Mouse (Mus musculus): ENCODE results near the gene Gm28044. TPM values are rescaled to one million over a fixed set of nuclear protein-coding genes. Genes with fewer than 3 reads are reported as not detected.
"Not testable (repeated sequence)": the region's sequence is repeated elsewhere in the genome, so short reads cannot be mapped to it uniquely, and the experiment has no call there.

The Gm28044 gene
- polyA plus RNA-seq, 1 experiment from 2014 or later: 0.28 TPM

DNA sequence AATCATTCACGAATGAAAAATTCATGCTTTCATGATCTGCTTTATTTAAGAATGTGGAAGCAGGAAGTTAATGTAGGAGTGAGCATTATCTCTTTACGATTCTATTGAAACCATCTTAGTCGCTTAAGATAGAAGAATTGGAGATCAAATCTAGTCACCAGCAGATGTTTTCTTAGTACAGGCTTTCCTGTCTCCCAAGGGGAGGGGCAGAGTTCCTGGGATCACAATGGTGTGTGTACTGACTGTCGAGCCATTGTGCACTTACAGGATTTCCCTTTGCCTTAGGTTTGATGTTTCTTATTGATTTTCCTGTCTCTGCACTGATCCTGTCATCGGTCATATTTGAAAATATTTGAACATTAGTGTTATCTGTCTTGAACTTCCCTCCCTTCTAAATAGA lies 53.6 kb downstream of the Gm28044 start:
- peak overlapping the region; percentile 79 for H3K4me3 ChIP-seq (replicated peaks; ENCODE audit: low read length)
- H3K36me3 ChIP-seq (ENCODE audit: control insufficient read depth, insufficient read depth, low read length): no peaks in the 10 kb centered on the region
- no peaks in the 10 kb centered on the region for H3K27me3 ChIP-seq (ENCODE audit: control insufficient read depth, insufficient read depth, low read length)
- H3K9me3 ChIP-seq (replicated peaks; ENCODE audit: control insufficient read depth, low read length): no peaks in the 10 kb centered on the region; the same call in 1 of the 2 replicates
- 0 out of 2 replicates have a peak, but pooled peaks cover 3% of the 10 kb centered on the region for H3K4me1 ChIP-seq (ENCODE audit: control insufficient read depth, insufficient read depth, low read length)
- peak overlapping the region; percentile 65 for H3K4me2 ChIP-seq (ENCODE audit: low read depth, low read length)
- peak overlapping the region; percentile 58; the same call in 1 of the 2 replicates for H3K9ac ChIP-seq (ENCODE audit: low read length)
- WGBS: 22% methylated on average over 5 of the region's 5 CpGs
- no peak overlapping the region for H3K27ac ChIP-seq (ENCODE audit: low read length)
- ATAC-seq (ENCODE audit: insufficient read depth, low FRiP score): peak; percentile 62; the same call in 1 of the 2 replicates

DNA sequence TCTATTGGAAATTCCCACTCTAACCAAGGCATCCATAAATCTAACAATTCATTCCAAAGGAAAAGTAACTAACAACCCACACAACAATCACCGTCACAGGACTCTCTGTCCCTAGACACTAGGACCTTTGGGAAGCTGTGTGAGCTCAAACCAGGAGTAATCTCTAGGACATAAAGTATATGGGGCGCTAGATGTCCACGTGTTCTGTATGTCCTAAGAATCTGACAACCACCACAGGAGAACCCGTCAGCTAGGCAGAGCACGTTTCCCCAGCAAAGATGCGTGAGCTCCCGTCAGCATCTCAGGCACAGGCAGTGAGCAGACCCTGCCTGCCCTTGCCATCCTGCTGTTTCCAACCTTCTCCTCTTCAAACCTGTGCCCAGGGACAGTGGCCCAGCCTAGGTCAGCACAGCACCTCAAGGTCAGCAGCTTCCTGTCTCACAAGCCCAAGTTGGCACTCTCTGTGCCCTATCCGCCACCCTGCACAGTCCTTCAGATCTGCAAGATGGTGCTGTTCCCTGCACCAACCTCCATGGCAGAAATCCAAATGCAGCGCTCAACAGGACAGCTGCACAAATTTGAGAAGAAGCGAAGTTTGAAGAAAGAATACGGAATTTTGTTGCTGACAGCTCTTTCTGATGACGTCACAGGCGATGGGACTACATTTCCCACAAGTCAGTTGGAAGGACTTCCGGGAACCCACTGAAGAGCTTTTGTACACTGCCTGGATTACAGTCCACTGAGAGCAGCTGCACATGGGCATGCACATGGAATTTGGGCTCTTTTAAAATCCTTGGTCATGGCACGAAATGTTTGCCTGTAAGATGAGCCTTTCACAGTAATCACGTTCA lies 54.3 kb downstream of the Gm28044 start, which contains the start of gene Zfp457:
Gene Zfp457 (minus strand): TSS at position 664 of the 851 bp plus-strand sequence.
- Histone ChIP-seq H3K9ac (ENCODE audit: low read length) (peak within 1 kb of the TSS; percentile 83), H3K9me3 (replicated peaks; ENCODE audit: control insufficient read depth, low read length) (no peaks in the 10 kb centered on the region; the same call in 1 of the 2 replicates), H3K27ac (ENCODE audit: low read length) (no peak within 1 kb of the TSS; the same call in 1 of the 2 replicates), H3K36me3 (ENCODE audit: control insufficient read depth, insufficient read depth, low read length) (no peaks in the 10 kb centered on the region), H3K4me1 (ENCODE audit: control insufficient read depth, insufficient read depth, low read length) (0 out of 2 replicates have a peak, but pooled peaks cover 3% of the 10 kb centered on the region), H3K4me2 (ENCODE audit: low read depth, low read length) (peak within 1 kb of the TSS; percentile 65), H3K4me3 (replicated peaks; ENCODE audit: low read length) (peak within 1 kb of the TSS; percentile 79), H3K27me3 (ENCODE audit: control insufficient read depth, insufficient read depth, low read length) (no peaks in the 10 kb centered on the region)
- ATAC-seq (ENCODE audit: insufficient read depth, low FRiP score): peak; percentile 98
- 8% methylated on average over 16 of the region's 16 CpGs for WGBS

DNA sequence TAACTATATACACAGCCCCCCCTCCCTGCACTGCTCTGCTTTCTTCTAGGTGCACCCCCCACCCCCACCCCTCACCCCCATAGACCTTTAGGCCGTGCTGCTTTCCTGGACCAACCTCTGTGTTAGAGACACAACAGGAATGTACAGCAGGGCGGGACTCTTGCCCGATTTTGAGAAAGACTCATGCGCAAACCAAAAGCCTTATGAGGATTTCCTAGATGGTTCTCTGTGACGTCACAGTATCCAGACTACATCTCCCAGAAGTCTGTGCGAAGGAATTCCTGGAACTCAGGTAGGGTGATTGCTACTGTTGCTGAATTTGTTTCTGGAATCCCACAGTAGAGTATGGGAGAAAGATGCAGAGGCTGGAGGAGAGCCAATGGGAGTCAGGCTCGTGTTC lies 82.0 kb downstream of the Gm28044 start, which contains the start of gene Zfp458:
Gene Zfp458 (minus strand): TSS at position 153 of the 400 bp plus-strand sequence.
- no peaks in the 10 kb centered on the region for H3K9me3 ChIP-seq (replicated peaks; ENCODE audit: control insufficient read depth, low read length)
- H3K36me3 ChIP-seq (ENCODE audit: control insufficient read depth, insufficient read depth, low read length): no peaks in the 10 kb centered on the region
- ATAC-seq (ENCODE audit: insufficient read depth, low FRiP score): peak; percentile 53; the same call in 1 of the 2 replicates
- H3K27ac ChIP-seq (ENCODE audit: low read length): no peak within 1 kb of the TSS
- H3K4me1 ChIP-seq (ENCODE audit: control insufficient read depth, insufficient read depth, low read length): no peaks in the 10 kb centered on the region
- no peak within 1 kb of the TSS for H3K4me3 ChIP-seq (replicated peaks; ENCODE audit: low read length)
- H3K27me3 ChIP-seq (ENCODE audit: control insufficient read depth, insufficient read depth, low read length): no peaks in the 10 kb centered on the region
- 0 out of 2 replicates have a peak within 1 kb of the TSS, but pooled peaks have one; percentile 15 for H3K4me2 ChIP-seq (ENCODE audit: low read depth, low read length)
- WGBS: 34% methylated on average over 7 of the region's 7 CpGs
- no peak within 1 kb of the TSS for H3K9ac ChIP-seq (ENCODE audit: low read length)

DNA sequence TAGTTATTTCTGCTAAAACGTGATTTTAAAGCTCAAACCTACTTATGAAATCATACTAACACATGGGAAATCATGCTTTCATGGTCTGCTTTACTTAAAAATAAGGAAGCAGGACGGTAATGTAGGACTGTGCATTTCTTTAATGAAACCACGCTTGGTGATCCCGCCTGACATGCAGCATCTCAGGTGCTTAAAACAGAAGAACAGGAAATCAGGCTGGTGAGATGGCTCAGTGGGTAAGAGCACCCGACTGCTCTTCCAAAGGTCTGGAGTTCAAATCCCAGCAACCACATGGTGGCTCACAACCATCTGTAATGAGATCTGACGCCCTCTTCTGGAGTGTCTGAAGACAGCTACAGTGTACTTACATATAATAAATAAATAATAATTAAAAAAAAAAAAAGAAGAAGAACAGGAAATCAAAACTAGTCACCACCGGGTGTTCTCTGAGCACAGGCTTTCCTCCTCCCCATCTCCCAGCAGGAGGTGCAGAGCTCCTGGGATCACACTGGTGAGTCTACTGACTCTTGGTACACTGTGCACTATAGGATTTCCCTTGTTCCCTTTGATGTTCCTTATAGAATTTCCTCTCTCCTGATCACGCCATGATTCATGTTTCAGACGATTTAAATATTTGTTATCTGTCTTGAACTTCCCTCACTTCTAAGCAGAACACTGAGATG lies 90.8 kb downstream of the Gm28044 start:
- 46% methylated on average over 8 of the region's 9 CpGs for WGBS
- not testable (repeated sequence) for H3K27ac ChIP-seq (ENCODE audit: low read length)

DNA sequence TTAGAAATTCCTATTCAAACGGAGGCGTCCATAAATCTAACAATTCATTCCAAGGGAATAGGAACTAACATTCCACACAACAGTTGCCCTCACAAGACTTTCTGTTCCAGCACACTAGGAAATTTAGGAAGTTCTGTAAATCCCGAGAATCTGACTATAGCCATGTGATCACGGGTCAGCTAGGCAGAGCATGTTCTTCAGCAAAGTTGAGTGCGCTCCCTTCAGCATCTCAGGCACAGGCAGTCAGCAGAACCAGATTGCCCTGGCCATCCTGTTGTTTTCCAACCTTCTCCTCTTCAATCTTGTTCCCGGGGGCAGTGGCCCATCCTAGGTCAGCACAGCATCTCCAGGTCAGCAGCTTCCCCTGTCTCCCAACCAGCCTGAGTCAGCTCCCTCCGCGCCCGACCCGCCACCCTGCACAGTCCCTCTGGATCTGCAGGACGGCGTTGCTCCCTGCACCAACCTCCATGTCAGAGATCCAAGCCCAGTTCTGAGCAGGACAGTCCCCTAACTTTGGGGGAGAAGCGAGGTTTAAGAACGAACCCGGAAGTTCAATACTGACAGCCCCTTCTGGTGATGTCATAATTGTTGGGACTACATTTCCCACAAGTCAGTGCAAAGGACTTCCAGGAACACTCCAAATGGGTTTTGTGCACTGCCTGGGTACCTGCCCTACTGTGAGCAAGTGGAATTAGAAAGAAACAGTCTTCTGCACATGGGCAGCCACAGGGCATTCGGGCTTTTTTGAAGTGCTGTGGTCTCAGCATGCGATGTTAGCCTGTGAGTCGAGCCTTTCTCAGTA lies 91.6 kb downstream of the Gm28044 start:
- H3K4me3 ChIP-seq (replicated peaks; ENCODE audit: low read length): peak overlapping the region; percentile 80
- H3K4me2 ChIP-seq (ENCODE audit: low read depth, low read length): peak overlapping the region; percentile 66
- no peaks in the 10 kb centered on the region for H3K4me1 ChIP-seq (ENCODE audit: control insufficient read depth, insufficient read depth, low read length)
- 5% methylated on average over 18 of the region's 18 CpGs for WGBS
- no peaks in the 10 kb centered on the region for H3K9me3 ChIP-seq (replicated peaks; ENCODE audit: control insufficient read depth, low read length)
- ATAC-seq (ENCODE audit: insufficient read depth, low FRiP score): peak; percentile 96
- no peak overlapping the region for H3K27ac ChIP-seq (ENCODE audit: low read length)
- peak overlapping the region; percentile 76 for H3K9ac ChIP-seq (ENCODE audit: low read length)
- no peaks in the 10 kb centered on the region for H3K36me3 ChIP-seq (ENCODE audit: control insufficient read depth, insufficient read depth, low read length)
- H3K27me3 ChIP-seq (ENCODE audit: control insufficient read depth, insufficient read depth, low read length): no peaks in the 10 kb centered on the region

More for the DNA sequence above, 90.8 kb downstream of the Gm28044 start:
- not testable (repeated sequence) for H3K36me3 ChIP-seq (ENCODE audit: control insufficient read depth, insufficient read depth, low read length); H3K9me3 ChIP-seq (replicated peaks; ENCODE audit: control insufficient read depth, low read length); H3K4me1 ChIP-seq (ENCODE audit: control insufficient read depth, insufficient read depth, low read length); H3K27me3 ChIP-seq (ENCODE audit: control insufficient read depth, insufficient read depth, low read length)
- Histone ChIP-seq H3K4me3 (replicated peaks; ENCODE audit: low read length) (peak overlapping the region; percentile 80), H3K9ac (ENCODE audit: low read length) (peak overlapping the region; percentile 76), H3K4me2 (ENCODE audit: low read depth, low read length) (peak overlapping the region; percentile 66)
- ATAC-seq (ENCODE audit: insufficient read depth, low FRiP score): peak; percentile 54; the same call in 1 of the 2 replicates

Other genes with a start within 250 kb of the Gm28044 start
- gene Rslcan18, start 244.3 kb downstream of the Gm28044 start, polyA plus RNA-seq (2015; fragmentation: Nextera tagmentation; extraction: Ambion mirVana): 0.31 and 0.47 TPM in 2 replicates
- 1.9 and 2.1 TPM in 2 replicates for gene Zfp759, start 238.9 kb downstream of the Gm28044 start, polyA plus RNA-seq (2015; fragmentation: Nextera tagmentation; extraction: Ambion mirVana)
- 7.5 and 10.0 TPM in 2 replicates for gene Rsl1, start 187.4 kb downstream of the Gm28044 start, polyA plus RNA-seq (2015; fragmentation: Nextera tagmentation; extraction: Ambion mirVana)
- gene Zfp455, start 166.0 kb downstream of the Gm28044 start, polyA plus RNA-seq (2015; fragmentation: Nextera tagmentation; extraction: Ambion mirVana): 2.1 and 2.2 TPM in 2 replicates
- 1.4 and 1.6 TPM in 2 replicates for gene Zfp458, start 82.1 kb downstream of the Gm28044 start, polyA plus RNA-seq (2015; fragmentation: Nextera tagmentation; extraction: Ambion mirVana)
- 0.42 and 0.85 TPM in 2 replicates for gene Zfp457, start 54.1 kb downstream of the Gm28044 start, polyA plus RNA-seq (2015; fragmentation: Nextera tagmentation; extraction: Ambion mirVana)
- gene Zfp595, start 28.0 kb downstream of the Gm28044 start, polyA plus RNA-seq (2015; fragmentation: Nextera tagmentation; extraction: Ambion mirVana): 2.6 and 3.1 TPM in 2 replicates
- 1.4 and 1.5 TPM in 2 replicates for gene Zfp953, start 69 bp upstream of the Gm28044 start, polyA plus RNA-seq (2015; fragmentation: Nextera tagmentation; extraction: Ambion mirVana)
- 0.36 and 0.50 TPM in 2 replicates for gene Gm28041, start 15.2 kb upstream of the Gm28044 start, polyA plus RNA-seq (2015; fragmentation: Nextera tagmentation; extraction: Ambion mirVana)
- gene Zfp456, start 15.3 kb upstream of the Gm28044 start, polyA plus RNA-seq (2015; fragmentation: Nextera tagmentation; extraction: Ambion mirVana): 1.7 and 2.5 TPM in 2 replicates
- 6.7 TPM in 2 replicates for gene Zfp429, start 39.3 kb upstream of the Gm28044 start, polyA plus RNA-seq (2015; fragmentation: Nextera tagmentation; extraction: Ambion mirVana)
- 0.75 and 1.2 TPM in 2 replicates for gene Zfp459, start 60.9 kb upstream of the Gm28044 start, polyA plus RNA-seq (2015; fragmentation: Nextera tagmentation; extraction: Ambion mirVana)
- gene Zfp874a, start 91.1 kb upstream of the Gm28044 start, polyA plus RNA-seq (2015; fragmentation: Nextera tagmentation; extraction: Ambion mirVana): 8.9 and 9.8 TPM in 2 replicates
- gene Zfp874b, start 123.7 kb upstream of the Gm28044 start, polyA plus RNA-seq (2015; fragmentation: Nextera tagmentation; extraction: Ambion mirVana): 2.8 and 2.9 TPM in 2 replicates
- gene Zfp58, start 140.0 kb upstream of the Gm28044 start, polyA plus RNA-seq (2015; fragmentation: Nextera tagmentation; extraction: Ambion mirVana): 12.8 and 14.2 TPM in 2 replicates
- not detected in 2 replicates for gene Gm26965, start 165.6 kb upstream of the Gm28044 start, polyA plus RNA-seq (2015; fragmentation: Nextera tagmentation; extraction: Ambion mirVana)
- 21.2 and 21.3 TPM in 2 replicates for gene Zfp87, start 165.6 kb upstream of the Gm28044 start, polyA plus RNA-seq (2015; fragmentation: Nextera tagmentation; extraction: Ambion mirVana)
- gene Zfp748, start 193.3 kb upstream of the Gm28044 start, polyA plus RNA-seq (2015; fragmentation: Nextera tagmentation; extraction: Ambion mirVana): 11.2 and 12.4 TPM in 2 replicates
- gene Zfp729b, start 249.2 kb upstream of the Gm28044 start, polyA plus RNA-seq (2015; fragmentation: Nextera tagmentation; extraction: Ambion mirVana): 3.7 and 3.8 TPM in 2 replicates

Measured in stomach, embryonic 16.5 days (tissue).